Mouse (Mus musculus) urinary bladder, adult 18-20 months (tissue): ENCODE data around the gene Arhgef3.
"Not testable (repeated sequence)": the region's sequence is repeated elsewhere in the genome, so short reads cannot be mapped to it uniquely, and the experiment has no call there.

Experiments
- DNase-seq, 2 experiments: peaks; one replicate each; pipeline ENCODE4 v3.0.0; 2022; ENCODE audit warnings: low spot score in 2 of 2, mixed read lengths in 2 of 2

Arhgef3 gene

DNA sequence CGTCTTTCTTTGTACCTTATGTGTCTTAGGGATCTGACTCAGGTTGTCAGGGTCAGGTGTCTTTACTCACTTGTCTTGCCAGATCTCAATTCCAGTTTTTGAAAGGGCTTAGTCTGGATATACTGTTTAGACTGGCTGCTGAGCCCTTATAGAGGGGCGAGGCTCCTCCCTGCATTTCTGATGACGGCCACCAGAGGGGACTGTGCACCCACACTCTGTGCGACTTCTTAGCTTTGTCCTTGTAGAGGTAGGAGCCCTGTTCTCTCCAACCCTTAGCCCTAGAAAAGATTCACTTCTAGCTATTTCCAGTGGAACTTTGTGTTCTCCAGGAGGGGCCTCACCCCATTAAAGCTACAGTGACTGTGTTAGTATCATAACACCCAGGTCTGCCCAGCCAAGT is 72.3 kb downstream of the Arhgef3 start:
- DNase-seq, result peak; percentile 67

DNA sequence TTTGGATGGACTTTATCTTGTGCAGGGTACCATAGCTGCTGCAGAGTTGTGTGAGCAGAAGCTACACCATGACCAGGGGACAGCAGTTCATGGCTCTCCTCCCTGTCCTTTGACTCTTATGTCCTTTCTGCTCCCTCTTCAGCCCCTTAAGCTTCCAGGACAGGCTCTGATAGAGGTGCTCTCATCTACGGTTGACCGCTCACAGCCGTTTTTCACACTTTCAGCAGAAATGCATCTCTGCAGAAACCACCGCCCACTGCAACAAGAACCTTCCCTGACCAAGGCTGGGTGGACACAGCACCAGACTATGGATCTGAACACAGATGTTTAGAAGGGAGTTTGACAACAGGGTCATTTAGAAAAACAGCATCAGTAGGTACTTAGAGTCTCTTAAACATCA is 73.2 kb downstream of the Arhgef3 start:
- no peak for DNase-seq

DNA sequence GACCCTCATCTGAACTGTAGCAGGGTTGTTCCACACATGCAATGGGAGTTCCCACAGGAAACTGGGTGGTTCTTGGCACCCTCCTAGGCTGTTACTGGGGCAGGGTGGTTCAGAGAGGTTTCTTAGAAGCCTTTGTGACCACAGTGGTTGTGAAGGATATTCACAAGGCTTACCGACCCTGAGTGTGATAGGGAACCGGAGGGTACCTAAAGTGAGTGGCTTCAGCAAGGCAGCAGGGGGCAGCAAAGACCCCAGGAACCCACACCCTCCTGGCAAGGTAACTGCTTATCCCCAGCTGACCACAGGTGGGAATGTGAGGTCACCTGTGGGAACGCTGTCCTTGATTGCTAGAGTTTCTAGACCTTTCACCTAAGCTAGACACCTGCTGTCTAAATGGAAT is 77.8 kb downstream of the Arhgef3 start:
- no peak for DNase-seq

DNA sequence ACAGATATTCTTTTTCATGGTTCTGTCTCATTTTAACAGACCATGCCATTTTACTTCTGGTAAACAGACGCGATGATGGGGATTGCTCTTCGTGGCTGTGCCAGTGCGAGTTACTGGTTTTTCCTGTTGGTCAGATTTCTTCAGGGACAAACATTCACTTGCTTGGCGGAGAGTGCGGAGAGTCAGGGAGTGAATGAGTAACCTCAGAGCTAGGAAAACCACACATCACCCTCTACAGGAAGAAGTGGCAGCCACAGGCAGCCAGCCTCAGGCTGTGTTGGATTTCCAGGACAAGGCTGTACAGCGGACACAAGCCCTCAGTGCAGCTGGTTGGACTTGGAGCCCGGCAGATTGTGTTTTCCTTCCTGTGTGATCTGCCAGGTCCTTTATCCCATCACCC is 82.3 kb downstream of the Arhgef3 start:
- DNase-seq, result peak in 1 of 2 experiments; percentile 63

DNA sequence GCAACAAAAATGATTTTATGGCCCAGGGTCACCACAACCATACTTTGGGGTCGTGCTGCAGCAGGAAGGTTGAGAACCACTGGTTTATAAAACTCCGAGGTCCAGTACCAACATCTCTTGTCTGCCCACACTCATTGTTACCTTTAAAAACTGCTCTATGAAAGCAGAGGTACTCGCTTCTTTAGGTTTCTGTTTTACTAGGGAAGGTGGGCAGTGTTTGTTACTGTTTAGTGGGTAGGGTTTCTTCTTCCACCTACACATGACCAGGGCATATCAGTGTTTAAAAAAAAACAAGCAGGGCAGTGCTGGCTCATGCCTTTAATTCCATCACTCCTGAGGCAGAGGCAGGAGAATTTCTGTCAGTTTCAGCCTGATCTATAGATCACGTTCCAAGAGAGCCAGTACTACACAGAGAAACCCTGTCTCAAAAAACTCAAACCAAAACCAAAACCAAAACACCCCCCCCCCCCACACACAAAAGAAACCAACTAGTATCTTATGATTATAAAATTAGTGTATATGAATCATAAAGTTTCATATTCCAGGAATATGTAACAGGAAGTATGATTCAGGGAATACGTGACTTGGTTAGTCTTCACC is 83.9 kb downstream of the Arhgef3 start:
- DNase-seq, result no peak

DNA sequence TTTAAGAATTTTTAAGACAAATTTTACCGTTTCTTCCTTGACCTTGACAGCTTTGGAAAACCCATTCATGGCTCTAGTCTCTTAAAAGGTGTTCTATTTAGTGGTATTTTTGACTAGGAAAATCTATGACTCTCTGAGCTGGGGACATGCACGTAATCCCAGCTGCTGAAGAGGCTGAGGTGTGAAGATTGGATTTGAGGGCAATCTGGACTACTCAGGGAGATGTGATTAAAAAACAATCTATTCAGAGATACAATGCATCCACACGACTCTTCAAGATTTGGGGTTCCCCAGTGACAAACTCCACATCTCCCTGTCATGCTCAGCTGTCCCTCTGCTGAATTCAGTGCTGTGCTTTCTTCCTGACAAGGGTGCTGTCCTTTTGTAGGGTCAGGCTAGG is 84.4 kb downstream of the Arhgef3 start:
- no peak for DNase-seq

DNA sequence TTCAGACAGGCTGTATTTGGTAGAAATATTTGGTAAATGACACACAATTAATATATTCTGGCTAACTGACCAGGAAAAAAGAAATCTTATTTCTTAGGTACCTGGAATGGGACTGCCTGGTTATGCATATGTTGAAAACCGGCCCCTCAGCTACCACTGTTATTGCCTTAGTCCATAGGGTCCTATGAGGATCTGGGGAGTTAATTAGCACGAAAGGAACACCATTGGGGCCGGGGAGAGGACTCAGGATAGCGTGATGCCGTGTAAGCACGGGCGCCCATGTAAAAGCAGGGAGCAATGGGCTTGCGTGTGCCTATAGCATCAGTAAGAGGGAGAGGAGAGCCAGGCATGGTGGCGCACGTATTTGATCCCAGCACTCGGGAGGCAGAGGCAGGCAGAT is 85.2 kb downstream of the Arhgef3 start:
- DNase-seq, result no peak

DNA sequence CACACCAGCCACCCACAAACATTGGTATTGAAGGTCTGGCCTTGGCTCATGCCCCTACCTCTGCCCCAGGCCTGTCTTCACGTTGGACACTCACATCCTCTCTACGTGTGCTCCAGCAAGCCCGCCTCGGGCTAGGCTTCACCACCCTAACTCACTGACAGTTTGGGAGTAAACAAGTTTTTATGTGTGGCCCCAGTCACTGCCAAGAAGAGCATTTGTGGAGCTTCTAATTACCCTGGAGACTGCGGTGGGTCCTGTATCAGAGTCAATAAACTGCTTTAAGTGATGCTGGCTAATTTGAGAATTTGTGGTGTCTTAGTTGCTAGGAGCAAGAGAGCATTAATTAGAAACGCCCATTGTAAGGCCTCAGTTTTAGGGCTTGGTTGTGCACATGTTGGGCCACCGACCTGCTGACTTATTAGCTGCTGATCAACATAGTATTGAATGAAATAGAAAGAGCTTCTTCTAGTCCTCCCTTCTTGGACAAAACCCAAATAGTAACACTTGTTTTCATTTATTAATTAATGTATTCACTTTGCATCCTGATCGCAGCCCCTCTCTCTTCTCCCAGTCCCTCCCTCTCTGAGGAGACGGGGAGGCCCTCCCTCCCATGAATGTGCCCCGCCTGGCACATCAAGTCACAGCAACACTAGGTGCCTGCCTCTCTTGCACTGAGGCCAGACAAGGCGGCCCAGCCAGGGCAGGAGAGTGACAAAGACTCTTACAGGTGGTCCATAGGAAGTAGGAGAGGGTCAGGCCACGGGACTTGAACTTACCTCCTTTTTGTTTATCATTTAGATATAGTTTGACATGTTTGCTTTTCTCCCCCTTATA is 86.3 kb downstream of the Arhgef3 start:
- DNase-seq, result no peak

DNA sequence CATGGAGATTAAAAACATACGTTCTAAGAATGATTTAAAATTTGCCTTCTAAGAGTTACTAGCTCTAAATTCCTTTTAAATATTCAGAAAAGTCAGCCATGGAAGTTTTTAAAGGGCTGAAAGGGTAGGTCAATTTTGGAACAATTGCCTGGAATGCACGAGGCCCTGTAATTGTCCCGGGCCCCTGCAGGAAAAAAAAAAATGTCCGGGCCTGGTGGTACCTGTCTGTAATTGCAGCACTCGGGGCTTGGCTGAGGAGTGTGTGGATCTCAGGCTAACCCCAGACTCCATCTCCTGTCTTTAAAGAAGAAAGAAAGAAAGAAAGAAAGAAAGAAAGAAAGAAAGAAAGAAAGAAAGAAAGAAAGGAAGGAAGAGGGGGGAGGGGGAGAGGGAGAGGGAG is 87.1 kb downstream of the Arhgef3 start:
- DNase-seq, result no peak

DNA sequence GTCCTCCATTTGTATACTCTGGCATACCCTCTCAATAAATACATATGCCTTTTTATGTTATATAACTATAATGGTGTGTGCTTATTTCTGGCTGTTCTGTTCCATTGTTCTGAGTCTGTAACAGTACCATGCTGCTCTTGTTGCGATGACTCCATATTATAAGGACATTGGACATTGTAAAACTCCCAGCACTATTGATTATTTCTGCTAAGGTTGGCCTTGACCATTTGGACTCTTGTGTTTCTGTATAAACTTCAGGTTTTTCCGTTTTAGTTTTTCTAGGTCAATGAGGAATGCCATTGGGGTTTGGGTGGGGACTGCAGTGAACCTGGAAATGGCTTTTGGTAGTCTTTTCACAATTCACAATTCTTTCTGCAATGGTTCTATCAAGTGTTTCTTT is 90.0 kb downstream of the Arhgef3 start:
- DNase-seq, result no peak

DNA sequence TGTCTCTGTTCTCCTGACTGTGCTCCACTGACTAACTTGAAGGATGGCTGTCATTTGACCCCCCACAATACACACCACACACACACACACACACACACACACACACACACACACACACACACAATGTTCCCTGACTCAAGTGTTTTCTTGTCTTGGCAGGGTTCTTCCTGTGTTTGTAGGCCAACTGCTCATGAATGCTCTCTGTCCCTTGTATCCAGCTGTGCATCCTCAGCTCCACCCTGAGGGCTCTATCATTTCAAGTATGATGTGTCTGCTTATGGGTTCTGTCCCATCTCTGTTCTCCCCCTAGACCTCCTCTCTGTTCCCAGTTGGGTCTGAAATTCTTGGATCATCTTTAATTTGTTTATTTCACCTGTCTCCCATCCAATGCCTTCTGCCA is 91.7 kb downstream of the Arhgef3 start:
- no peak for DNase-seq

DNA sequence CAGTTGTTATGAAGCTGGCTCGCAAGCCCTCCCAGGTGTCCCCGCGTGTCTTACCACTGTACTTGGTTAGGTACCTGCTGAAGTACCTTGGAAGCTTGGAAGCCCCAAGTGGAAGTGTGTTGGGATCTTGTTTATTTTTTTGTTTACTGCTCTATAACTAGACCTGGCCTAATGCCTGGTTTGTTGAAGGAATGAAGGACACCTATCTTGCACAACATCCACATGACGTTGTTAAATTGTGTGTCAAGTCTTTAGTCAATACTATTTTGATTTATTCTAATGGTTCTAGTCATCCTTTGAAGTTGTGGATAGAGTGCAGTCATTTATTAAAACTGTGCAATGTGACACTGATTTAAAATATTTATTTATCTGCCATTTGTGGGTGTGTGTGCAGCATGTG is 94.8 kb downstream of the Arhgef3 start:
- no peak for DNase-seq

DNA sequence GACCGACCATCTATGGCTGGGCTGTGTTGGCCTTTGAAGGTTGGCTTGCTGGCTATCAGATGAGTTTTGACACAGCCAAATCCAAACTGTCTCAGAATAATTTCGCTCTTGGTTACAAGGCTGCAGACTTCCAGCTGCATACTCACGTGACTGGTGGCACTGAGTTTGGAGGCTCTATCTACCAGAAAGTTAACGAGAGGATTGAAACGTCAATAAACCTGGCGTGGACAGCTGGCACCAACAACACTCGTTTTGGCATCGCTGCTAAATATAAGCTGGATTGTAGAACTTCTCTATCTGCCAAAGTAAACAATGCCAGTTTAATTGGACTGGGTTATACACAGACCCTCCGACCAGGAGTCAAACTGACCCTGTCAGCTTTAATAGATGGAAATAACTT is 96.1 kb downstream of the Arhgef3 start:
- DNase-seq, result not testable (repeated sequence)

DNA sequence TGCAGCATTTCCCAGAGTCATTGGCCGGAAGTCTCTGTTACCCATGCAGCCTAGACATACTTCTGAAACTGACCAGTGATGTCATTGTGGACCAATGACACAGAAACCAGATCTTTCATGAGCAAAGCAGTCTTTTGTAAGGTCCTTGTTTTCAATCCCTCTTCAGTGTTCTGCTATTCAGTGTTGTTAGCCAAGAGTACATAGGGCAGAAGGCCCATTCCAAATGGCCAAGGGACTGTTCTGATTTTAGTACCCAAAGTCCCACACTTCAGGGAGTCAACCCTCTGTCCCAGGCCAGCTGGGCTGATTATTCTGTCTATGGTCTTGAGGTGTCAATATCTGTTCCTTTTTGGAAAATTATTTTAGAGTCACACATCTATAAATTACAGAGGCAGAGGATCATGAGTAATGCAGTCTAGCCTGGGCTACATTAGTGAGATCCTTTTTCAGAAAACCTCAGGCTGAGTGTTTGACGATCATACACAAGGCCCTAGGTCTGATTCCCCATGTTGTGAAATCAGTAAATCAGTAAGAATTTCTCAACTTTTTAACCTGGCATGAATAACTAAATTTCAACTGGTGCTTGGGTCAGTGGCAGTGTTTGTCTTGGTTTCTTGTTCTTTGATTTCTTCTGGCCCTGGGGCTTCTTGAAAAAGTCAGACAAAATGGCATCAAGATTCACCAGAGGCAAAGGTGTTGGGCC is 97.2 kb downstream of the Arhgef3 start:
- DNase-seq, result no peak

DNA sequence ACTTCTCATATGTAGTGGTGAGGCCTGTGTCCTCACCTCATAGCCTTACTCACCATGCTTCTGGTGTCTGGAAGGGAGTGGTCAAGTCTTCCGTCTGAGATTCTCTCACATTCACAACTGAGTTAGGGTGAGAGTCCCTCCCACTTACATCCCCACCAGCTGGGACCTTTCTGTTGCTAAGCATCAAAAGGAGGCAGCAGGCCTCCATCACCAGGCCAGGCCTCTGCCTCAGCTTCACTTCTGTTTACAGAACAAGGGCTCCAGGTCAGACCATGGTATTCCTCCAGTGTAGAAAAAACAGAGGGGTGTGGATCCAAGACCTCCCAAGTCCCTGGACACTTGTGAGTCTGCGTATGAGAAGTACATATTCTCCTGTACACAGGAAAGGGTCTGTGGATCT is 99.5 kb downstream of the Arhgef3 start:
- DNase-seq, result no peak

DNA sequence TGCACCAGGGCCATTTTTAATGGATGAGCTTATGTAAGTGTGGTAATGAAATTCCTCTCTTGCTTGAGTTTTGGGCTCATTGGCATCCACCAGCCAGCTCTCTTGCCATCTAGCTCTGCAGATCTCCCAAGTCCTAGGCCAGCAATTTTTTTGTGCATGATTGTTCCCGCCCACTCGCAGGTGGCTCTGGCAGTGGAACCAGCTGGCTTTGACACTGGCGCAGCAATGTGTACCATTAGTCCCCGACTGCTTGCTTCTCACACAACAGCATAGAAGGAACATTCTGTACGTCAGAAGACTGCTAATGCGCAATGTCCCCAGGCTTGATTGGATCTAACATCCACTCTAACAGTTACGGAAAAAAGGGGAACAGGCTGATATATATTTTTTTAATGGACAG is 105.0 kb downstream of the Arhgef3 start:
- no peak for DNase-seq

DNA sequence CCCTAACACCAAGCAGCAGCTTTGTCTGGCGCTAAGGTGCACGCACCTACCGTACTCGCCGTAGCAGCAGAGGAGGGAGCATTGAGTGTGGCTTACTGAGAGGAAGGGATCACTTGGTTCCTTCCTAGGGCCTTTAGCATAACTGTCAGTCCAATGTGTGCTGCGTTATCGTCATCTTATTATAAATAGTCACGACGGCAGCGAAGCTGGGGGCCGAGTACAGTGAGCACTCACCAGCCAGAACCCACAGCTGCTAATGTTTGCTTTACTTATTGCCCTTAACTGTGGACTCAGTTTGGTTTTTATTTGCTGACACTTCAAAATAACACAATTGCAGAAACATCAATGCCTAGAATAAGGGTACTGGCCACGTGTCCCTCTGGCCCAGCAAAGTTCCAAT is 105.6 kb downstream of the Arhgef3 start:
- no peak for DNase-seq

DNA sequence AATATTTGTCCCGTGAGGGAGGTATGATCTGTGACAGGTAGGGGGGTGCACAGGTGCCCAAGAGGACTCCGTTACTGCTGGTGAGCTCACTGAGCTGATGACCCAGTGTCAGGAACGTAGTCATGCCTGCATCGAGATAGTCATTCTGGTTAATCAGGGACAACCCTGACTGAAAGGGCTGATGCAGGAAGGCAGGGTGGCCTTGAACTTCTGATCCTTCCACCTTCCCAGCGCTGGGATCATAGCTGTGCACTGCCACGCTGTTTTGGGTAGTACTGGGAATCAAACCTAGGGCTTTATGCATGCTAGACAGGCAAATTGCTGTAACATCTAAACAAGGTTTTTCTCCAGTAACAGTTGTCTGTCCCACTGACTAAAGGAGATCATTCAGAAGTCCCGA is 109.9 kb downstream of the Arhgef3 start:
- no peak for DNase-seq

DNA sequence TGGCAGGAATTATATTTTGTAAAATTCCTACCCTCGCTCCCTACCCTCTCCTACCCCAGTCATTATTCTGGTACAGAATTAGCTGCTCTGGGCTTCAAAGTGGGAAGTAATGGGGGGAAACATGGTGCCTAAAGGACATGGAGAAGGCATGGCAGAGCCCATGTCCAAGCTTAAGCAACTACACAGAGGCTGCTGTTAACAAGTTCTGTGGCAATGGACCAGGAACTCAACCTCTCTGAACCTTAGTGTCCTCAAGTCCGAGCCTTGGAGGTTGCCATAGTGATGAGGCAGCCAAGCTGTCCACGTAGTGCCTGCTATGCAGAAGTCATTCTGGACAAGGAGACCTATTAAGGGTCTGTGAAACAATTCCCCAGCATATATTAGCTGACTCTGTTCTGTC is 111.6 kb downstream of the Arhgef3 start:
- no peak for DNase-seq

DNA sequence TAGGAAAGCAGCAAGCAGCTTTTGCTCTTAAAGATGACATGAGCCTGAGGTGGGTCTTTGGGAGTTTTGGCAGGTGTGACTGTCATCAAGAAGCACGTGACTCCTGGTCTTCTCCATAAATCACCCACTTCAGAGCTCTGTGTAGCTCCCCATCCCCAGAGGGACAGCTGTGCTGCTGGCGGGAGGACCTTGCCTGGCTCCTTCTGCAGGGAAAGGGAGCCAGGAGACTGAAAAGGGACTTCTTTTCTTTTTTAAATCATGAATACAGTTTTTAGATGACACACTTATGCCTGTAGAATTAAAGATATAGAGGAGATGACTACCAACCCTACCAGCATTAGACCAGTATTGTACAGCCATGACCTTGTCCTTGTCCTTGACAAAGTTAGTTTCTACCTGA is 113.6 kb downstream of the Arhgef3 start:
- DNase-seq, result no peak

DNA sequence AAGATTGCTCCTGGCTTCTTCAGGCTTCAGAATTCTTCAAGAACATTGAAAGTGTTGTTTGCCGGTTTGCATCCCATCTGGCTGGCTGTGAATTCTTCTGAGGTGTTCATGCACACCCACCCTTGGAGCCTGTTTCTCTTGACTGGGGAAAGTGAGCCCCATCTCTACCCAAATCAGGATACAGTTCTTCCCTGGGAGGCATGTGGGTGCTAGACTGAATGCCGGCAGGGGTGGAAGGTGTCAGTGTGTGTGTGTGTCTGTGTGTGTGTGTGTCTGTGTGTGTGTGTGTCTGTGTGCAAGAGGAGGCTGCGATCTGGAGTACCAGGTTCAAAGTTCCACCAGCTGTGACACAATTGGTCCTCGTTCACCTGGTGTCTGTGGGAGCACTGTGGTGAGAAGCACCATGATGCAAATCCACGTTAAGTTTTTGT is 114.3 kb downstream of the Arhgef3 start:
- no peak for DNase-seq

DNA sequence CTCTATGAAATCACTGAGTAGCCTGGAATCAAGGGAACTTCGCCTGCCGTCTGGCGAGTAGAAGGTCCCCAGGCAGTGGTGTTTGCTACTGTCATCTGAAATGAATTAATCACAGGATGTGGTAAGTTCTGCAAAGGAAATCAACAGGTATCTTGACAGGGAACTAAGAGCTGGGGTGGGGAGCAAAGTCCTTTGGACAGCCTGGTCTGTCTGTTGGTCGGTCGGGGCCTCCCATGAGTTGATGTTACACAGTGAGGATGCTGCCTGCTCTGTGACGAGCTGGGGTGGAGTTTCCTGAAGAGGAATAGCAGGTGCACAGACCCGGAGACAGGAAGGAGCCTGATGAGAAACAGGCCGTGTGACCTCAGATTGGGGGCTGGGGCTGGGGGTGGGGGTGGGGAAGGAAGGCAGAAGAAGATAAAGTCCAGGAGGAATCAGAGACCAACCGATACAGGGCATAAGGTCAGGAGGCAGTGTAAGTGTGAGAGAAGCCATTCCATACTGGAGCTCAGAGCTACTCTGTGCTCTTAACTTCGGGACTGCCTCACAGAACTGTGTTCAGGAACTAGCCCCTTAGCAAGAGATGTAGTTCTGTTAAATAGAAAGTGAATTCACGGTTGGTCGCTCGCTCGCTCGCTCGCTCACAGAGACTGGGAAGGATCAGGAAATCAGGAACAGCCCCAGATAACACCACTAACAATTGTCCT is 114.9 kb downstream of the Arhgef3 start:
- no peak for DNase-seq
